Mouse (Mus musculus) hindbrain, embryonic 14.5 days (tissue): ENCODE data around the gene Cpb1. TPM values are rescaled to one million over a fixed set of nuclear protein-coding genes. Genes with fewer than 3 reads are reported as not detected.

Experiments used
- ATAC-seq: fragments of 200-750 bp; cut with Nextera tagmentation; 2 replicates; pipeline ENCODE4 v1.8.0; 2017; ENCODE audit warnings: moderate number of reproducible peaks, mild to moderate bottlenecking, moderate TSS enrichment, moderate library complexity; ENCODE audit not compliant: low FRiP score
- DNase-seq: peaks from one replicate; pipeline ENCODE4 v3.0.0-alpha.2; 2015; ENCODE audit warnings: low spot score
- H3K27ac ChIP-seq: fragments of 300-500 bp; sonication (generic); 2 replicates; pipeline ENCODE4 v1.5.1; 2014; ENCODE audit warnings: mild to moderate bottlenecking, moderate library complexity
- H3K27me3 ChIP-seq: fragments of 300-500 bp; sonication (generic); 2 replicates; pipeline ENCODE4 v1.6.1; 2014; ENCODE audit warnings: mild to moderate bottlenecking, low read length, mixed read lengths; ENCODE audit not compliant: control insufficient read depth, insufficient read depth
- H3K36me3 ChIP-seq: fragments of 300-500 bp; sonication (generic); replicated peaks from 2 replicates; pipeline ENCODE4 v1.6.1; 2014; ENCODE audit not compliant: control insufficient read depth, insufficient read depth
- H3K4me1 ChIP-seq: fragments of 300-500 bp; sonication (generic); replicated peaks from 2 replicates; pipeline ENCODE4 v1.6.1; 2014; ENCODE audit warnings: antibody characterized with exemption, low read length, mixed read lengths; ENCODE audit not compliant: control insufficient read depth, insufficient read depth
- H3K4me2 ChIP-seq: fragments of 300-500 bp; sonication (generic); replicated peaks from 2 replicates; pipeline ENCODE4 v1.6.1; 2014; ENCODE audit warnings: mild to moderate bottlenecking, moderate library complexity
- H3K4me3 ChIP-seq: fragments of 300-500 bp; sonication (generic); replicated peaks from 2 replicates; pipeline ENCODE4 v1.5.1; 2014; ENCODE audit warnings: mild to moderate bottlenecking, low read length
- H3K9ac ChIP-seq: fragments of 300-500 bp; sonication (generic); 2 replicates; pipeline ENCODE4 v1.6.1; 2014
- H3K9me3 ChIP-seq: fragments of 300-500 bp; sonication (generic); 2 replicates; pipeline ENCODE4 v1.6.1; 2016; ENCODE audit warnings: low read length; ENCODE audit not compliant: control insufficient read depth
- WGBS: fragments of 180-500 bp; shearing (Covaris S2); extraction: QIAGEN DNeasy Blood & Tissue Kit; methylation state at CpG from one replicate; pipeline ENCODE4 v1.1.7; 2014; 5-methylcytosine and 5-hydroxymethylcytosine counted together
- microRNA-seq: library from miRNA; unstranded; fragments of <30 nt; microRNA quantifications from one replicate; pipeline ENCODE4, GENCODE M21; 2016
- polyA plus RNA-seq: library from polyadenylated mRNA; unstranded; fragments of >200 nt; fragmentation: Nextera tagmentation; extraction: Ambion mirVana; gene quantifications from 2 replicates; pipeline ENCODE4 v1.2.1, GENCODE M21; 2014

The Cpb1 gene
- polyA plus RNA-seq, 1 experiment from 2014 or later = 0.25 TPM

GRCm38 (mm10) chr3:20222136-20222535, 53.4 kb downstream of the Cpb1 start:
- H3K4me1 ChIP-seq = no peaks in the 10 kb centered on the region
- ATAC-seq = no peak
- no peak for DNase-seq

GRCm38 (mm10) chr3:20198869-20199268, 76.7 kb downstream of the Cpb1 start:
- H3K4me1 ChIP-seq = no peaks in the 10 kb centered on the region
- H3K9me3 ChIP-seq = no peaks in the 10 kb centered on the region
- no peaks in the 10 kb centered on the region for H3K36me3 ChIP-seq
- ATAC-seq (peak; percentile 78; the same call in 1 of the 2 replicates), DNase-seq (peak; percentile 77)
- H3K27ac ChIP-seq = no peak overlapping the region
- no peak overlapping the region for H3K9ac ChIP-seq
- 32% methylated on average over 6 of the region's 6 CpGs for WGBS
- no peak overlapping the region for H3K4me2 ChIP-seq
- no peaks in the 10 kb centered on the region for H3K27me3 ChIP-seq
- H3K4me3 ChIP-seq = no peak overlapping the region

More at GRCm38 (mm10) chr3:20222136-20222535, 53.4 kb downstream of the Cpb1 start:
- 85% methylated on average over 3 of the region's 3 CpGs for WGBS
- H3K4me3 ChIP-seq = no peak overlapping the region
- H3K9ac ChIP-seq = no peak overlapping the region
- no peaks in the 10 kb centered on the region for H3K27me3 ChIP-seq
- H3K4me2 ChIP-seq = no peak overlapping the region
- H3K27ac ChIP-seq = no peak overlapping the region
- H3K36me3 ChIP-seq = no peaks in the 10 kb centered on the region
- no peaks in the 10 kb centered on the region for H3K9me3 ChIP-seq

Small RNA genes within 50 kb of the gene (microRNA-seq; reads per million reads assigned to microRNA genes)
- not detected for gene Mir7007

Other genes with a start within 250 kb of the Cpb1 start
- gene Hps3, start 240.4 kb downstream of the Cpb1 start, polyA plus RNA-seq = 13.8 and 14.4 TPM in 2 replicates
- gene Hltf, start 217.9 kb downstream of the Cpb1 start, polyA plus RNA-seq = 21.5 and 22.3 TPM in 2 replicates
- gene Gyg, start 120.4 kb downstream of the Cpb1 start, polyA plus RNA-seq = 64.9 and 79.5 TPM in 2 replicates
- gene Cpa3, start 33.6 kb downstream of the Cpb1 start, polyA plus RNA-seq = 0.18 and 0.35 TPM in 2 replicates
- 0.37 and 0.58 TPM in 2 replicates for gene Agtr1b, start 91.4 kb upstream of the Cpb1 start, polyA plus RNA-seq